Mouse (Mus musculus): ENCODE data around the gene Rgs6. TPM values are rescaled to one million over a fixed set of nuclear protein-coding genes. Genes with fewer than 3 reads are reported as not detected.
A peak's percentile ranks its signal among the peaks of the same experiment; 100 is the strongest.

The Rgs6 gene
- total RNA-seq, 1 experiment from 2014 or later, result 2.1 TPM

DNA sequence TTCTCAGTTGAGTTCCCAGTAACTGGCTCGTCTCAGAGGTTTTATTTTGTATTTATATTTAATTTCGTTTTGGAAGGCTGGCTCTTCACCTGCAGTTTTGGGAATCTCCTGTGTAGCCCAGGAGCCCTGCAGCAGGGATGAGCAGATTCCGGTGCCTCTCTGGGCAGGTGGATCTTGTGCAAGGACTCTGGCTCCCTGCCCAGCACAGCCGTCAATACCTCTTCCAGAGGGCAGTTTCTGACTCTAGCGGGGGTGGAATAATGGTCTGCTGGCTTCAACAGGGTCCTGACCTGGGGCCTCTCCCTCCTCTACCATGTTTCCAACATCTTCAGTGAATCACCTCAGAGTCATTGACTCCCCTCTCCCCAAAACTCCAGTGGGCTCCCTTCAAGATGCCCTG, 616.3 kb downstream of the Rgs6 start:
- DNase-seq, result no peak

GRCm38 (mm10) chr12:83206866-83207265, 618.8 kb downstream of the Rgs6 start:
- DNase-seq, result no peak

DNA sequence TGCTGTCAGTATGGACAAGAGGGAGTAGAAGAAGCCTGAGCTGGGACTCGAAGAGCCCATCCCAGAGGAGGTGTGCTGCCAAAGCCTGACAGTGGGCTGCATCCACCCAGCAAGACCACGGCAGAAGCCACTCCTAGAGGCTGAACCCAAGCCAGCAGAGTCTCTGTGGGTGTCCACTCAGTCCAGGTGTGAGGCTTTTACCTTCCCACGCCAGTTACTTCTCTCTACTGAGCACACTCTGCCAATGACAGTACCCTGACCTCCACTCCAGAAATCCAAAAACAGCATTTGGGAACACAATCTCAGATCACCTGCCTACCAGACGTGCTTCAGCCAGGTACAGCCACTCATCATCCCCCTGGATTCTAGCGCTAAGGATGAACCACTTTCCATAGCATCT, 619.4 kb downstream of the Rgs6 start:
- no peak for DNase-seq

DNA sequence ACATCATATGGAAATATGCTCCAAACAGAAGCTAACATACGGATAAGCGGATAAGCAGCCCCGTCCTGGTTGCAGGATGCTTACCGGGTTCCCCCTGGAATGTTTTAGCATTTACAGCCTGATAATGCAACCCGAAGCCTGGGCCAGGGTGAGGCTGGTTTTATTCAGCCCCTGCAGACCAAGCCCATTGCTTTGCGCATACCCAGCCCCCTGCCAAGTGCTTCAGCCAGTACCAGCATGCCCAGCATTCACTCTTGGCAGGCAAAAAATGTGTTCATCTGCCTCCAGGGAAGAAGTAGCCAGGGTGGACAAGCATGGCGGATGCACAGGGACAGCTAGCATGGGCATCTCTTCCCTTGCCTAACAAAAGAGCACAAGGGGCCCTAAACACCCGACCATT, 619.9 kb downstream of the Rgs6 start:
- no peak for DNase-seq

DNA sequence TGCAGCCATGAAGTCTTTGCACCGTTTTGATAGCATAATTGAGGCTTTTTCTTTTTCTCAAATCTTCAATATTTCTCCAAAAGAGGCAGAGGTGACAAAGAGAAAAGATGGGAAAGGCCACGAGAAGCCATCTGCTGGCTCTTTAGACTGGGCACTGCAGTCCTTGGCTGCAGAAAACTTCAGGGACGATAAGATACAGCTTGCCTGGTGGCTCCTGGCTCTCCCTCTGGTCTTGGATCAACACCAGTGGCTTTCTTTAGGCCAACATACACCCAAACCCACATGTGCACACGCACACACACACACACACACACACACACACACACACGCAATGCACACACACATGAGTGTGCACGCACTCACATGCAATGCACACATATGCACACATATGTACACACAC, 620.7 kb downstream of the Rgs6 start:
- DNase-seq, result no peak

DNA sequence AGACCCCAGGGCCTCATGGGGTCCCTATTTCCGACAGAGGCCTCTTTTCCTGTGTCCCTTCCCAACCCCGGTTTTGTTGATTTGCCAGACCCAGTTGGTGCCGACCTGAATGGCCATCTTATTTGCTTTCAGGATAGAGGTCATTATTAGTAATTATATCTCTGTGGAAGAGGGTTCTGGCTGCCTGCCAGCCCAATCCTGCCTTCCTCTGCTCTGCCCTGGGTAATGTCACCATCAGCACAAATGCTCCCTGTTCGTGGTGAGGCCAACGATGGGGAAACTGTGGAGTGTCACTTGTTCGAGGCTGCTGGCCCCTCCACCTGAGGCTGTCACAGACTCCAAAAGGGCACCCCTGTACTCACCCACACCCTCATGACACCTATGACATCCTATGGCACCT, 621.4 kb downstream of the Rgs6 start:
- DNase-seq, result peak; percentile 36

DNA sequence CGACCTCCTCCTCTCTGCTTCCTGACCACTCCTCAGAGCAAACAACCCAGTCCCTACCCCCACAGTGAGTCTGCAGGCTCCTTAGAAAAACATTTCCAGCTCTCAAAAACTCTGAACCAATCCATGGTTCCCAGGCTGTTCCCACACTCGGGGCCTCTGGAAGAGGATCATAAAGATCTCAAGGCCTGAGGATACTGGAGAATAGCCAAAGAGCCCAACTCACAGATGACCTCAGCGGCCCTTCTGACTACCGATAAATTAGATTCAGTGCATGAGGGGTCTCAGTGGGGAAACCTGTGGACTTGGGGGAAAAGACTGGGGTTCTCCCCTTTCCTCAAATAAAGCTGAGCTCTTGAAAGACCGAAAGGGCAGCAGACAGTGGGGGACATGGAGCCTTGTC, 622.2 kb downstream of the Rgs6 start:
- DNase-seq, result peak; percentile 16

DNA sequence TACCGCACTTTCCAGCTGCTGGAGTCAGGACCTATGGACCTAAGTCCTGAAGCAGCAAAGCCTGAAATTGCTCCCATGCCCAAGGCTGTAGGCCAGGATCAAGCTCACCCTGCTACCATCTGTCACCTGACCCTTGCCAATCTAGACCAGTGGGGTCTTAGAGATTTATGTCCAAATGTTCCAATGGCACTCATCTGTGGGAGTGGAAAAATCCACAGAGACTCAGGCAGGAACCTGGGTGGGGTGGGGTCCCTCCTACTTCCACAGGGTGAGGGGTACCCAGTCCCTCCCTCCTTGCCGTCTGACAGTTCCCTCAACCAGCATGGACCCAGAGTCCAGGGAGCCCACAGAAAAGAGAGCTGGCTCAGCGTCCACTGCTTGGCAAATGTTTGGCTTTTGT, 622.6 kb downstream of the Rgs6 start:
- no peak for DNase-seq

DNA sequence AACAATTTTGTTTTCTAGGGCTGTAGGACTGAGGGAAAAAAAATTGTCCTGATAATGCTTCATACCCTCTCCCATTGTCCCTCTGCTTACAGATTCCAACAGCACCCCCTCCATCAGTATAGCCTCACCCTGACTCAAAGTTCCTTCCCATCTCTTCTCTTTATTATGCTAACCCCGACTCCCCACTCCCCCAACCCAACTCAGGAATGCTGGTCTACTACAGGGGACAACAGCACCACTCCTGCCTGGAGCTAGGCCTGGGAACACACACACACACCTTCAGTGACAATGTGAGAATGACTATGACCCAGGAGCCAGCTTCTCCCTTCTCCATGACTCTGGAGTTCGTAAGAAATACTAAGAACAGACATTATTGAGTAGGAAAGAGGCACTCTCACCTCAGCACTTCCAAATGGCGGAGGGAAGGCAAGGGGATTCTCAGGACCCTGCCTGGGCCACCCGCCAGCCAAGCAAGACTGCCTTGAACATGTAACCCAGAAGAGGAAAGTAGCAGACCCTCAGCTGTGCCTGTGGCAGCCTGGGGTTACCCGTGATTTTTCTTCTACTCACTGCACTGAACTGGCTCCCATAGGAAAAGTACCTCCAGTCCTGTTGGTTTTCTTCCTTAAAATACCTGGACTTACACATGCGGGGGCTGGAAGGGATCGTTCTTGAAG, 623.2 kb downstream of the Rgs6 start:
- no peak for DNase-seq

All from adrenal gland, postnatal 14 days (tissue).